Mouse (Mus musculus): Measurements from ENCODE around the gene Glra2. TPM values are rescaled to one million over a fixed set of nuclear protein-coding genes. Genes with fewer than 3 reads are reported as not detected.

The Glra2 gene
- polyA plus RNA-seq (2014; fragmentation: Illumina TruSeq; extraction: RNeasy Lipid Tissue Mini Kit (QIAGEN cat#74804); ENCODE audit: low read depth, low replicate concordance), result not detected

GRCm38 (mm10) chrX:165326939-165327698 is at the start of gene Glra2:
Gene Glra2 (minus strand): TSS chrX:165327393.

